Mouse (Mus musculus) Patski (cell line): Measurements from ENCODE around the gene Mepe. TPM values are rescaled to one million over a fixed set of nuclear protein-coding genes. Genes with fewer than 3 reads are reported as not detected.
A peak's percentile ranks its signal among the peaks of the same experiment; 100 is the strongest.

Experiments used
- ATAC-seq: fragments of 100-300 bp; one replicate; pipeline ENCODE4 v1.8.0; 2021
- CTCF ChIA-PET: fragments of 350-600 bp; sonication (Branson Sonifier 250); formaldehyde crosslinking; loops from one replicate; lab custom pipeline; 2022; ENCODE audit warnings: inconsistent platforms; lab: Charles Lee
- POLR2A ChIA-PET: fragments of 350-600 bp; sonication (Branson Sonifier 250); formaldehyde crosslinking; loops from one replicate; lab custom pipeline; 2022; ENCODE audit warnings: antibody characterized with exemption, inconsistent platforms; lab: Charles Lee
- DNase-seq: peaks from one replicate; pipeline ENCODE4 v3.0.0-alpha.2; 2011; ENCODE audit warnings: low read depth, low spot score
- H3K27me3 ChIP-seq: fragments of 371-371 bp; one replicate; pipeline ENCODE4 v1.5.1; 2021
- CTCF ChIP-seq: fragments of 100-300 bp; IDR thresholded peaks from one replicate; pipeline ENCODE4 v1.5.1; 2021
- in situ Hi-C: fragments of 300-500 bp; cut with MboI; formaldehyde crosslinking; loops from 3 replicates; pipeline ENCODE4 v1.11.1; 2018; ENCODE audit warnings: low pct_unique_long_range_greater_than_20kb, mixed read lengths
- polyA plus RNA-seq: library from polyadenylated mRNA; unstranded; gene quantifications from one replicate; pipeline ENCODE4 v1.2.3, GENCODE M21; 2021

Mepe gene
- polyA plus RNA-seq, 1 experiment from 2014 or later: not detected

DNA sequence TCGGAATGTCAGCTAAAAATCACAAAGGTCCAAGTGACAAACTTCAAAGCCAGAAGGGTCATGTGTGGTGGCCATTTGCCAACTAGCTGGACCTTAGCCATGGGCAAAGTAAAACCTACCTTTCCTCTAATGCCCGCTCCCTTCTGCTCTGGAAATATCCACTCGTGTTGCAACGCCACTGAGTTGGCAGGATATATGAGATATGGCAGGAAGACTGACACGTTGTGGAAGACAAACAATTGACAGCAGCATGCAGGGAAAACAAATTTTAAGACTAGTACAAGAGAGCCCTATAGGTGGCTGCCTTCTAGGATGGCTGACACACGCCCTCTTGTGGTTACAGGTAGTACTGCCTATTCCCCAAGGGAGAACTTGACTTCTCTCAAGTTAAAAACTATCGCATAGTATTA is 8.1 kb downstream of the Mepe start:
- POLR2A ChIA-PET: no interaction called here

GRCm38 (mm10) chr5:104333643-104334042 is 8.5 kb downstream of the Mepe start:
- no peak for DNase-seq
- ATAC-seq: no peak
- CTCF ChIA-PET: interaction anchor here (1.1 to 3.9 kb wide), 6 partner anchors 9 to 119 kb away, joined by 3 to 17 read pairs (median 6); no protein-coding TSS in a partner anchor
- no peaks in the 10 kb centered on the region for H3K27me3 ChIP-seq
- POLR2A ChIA-PET: no interaction called here
- TF ChIP-seq CTCF: no peak
- in situ Hi-C loops: no loop called here

More for the DNA sequence above, 8.1 kb downstream of the Mepe start:
- H3K27me3 ChIP-seq: no peaks in the 10 kb centered on the region
- no peak for DNase-seq
- TF ChIP-seq CTCF: peak; percentile 76
- in situ Hi-C loops: no loop called here
- no peak for ATAC-seq
- CTCF ChIA-PET: interaction anchor here (0.9 to 3.9 kb wide), 7 partner anchors 9 to 116 kb away, joined by 3 to 17 read pairs (median 5); no protein-coding TSS in a partner anchor

DNA sequence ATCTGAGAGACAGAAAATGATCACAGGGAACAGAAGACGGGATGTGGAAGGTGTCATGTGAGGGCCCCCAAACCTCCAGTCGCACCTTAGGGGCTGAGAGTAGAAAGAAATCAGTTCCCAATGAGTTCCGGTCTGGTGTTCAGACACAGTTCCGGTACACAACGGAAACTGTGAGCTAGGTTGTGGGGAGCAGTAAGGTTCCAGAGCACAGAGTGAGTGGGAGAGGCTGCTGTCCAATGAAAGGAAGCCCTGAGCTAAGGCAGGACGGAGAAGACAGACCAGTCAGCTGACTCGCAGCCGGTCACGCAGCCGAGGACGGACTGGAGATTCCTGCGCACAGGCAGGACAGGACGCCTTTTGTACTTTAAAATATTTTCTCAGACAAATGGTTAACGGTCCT is 9.4 kb downstream of the Mepe start:
- TF ChIP-seq CTCF: no peak
- ATAC-seq (no peak), DNase-seq (no peak)
- no peaks in the 10 kb centered on the region for H3K27me3 ChIP-seq
- ChIA-PET CTCF (interaction anchor here (1.0 to 3.9 kb wide), 7 partner anchors 8 to 120 kb away, joined by 3 to 17 read pairs (median 6); partner anchors contain the start of gene Mepe), POLR2A (no interaction called here)
- in situ Hi-C loops: no loop called here

DNA sequence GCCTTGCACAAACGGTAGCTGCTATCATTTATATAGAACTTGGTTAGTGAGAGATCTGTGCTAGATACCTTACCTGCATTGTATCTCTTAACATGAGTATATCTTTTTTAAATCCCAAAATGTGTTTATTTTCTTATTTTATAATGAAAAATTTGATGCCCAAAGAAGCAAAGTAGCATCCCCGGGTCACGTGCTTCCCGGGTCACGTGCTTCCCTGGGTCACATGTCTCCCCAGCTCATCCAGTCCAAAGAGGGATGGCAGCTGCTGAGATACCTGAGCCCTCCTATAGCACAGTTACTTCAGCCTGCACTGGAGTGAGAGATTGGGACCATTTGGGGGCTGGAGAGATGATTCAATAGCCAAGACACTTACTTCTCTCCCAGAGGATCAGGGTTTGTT is 10.8 kb downstream of the Mepe start:
- no peaks in the 10 kb centered on the region for H3K27me3 ChIP-seq
- DNase-seq (no peak), ATAC-seq (no peak)
- CTCF ChIA-PET: interaction anchor here (1.2 to 3.9 kb wide), 7 partner anchors 9 to 288 kb away, joined by 3 to 17 read pairs (median 4); no protein-coding TSS in a partner anchor
- TF ChIP-seq CTCF: no peak
- POLR2A ChIA-PET: no interaction called here
- in situ Hi-C loops: loop anchor here (5.0 kb wide), 3 partner anchors 119 to 329 kb away; no protein-coding TSS in a partner anchor

GRCm38 (mm10) chr5:104337491-104337890 is 12.4 kb downstream of the Mepe start:
- H3K27me3 ChIP-seq: no peaks in the 10 kb centered on the region
- DNase-seq: no peak
- TF ChIP-seq CTCF: no peak
- CTCF ChIA-PET: no interaction called here
- ATAC-seq: no peak
- in situ Hi-C loops: loop anchor here (5.0 kb wide), 3 partner anchors 120 to 330 kb away; no protein-coding TSS in a partner anchor
- POLR2A ChIA-PET: no interaction called here

GRCm38 (mm10) chr5:104339009-104339408 is 13.9 kb downstream of the Mepe start:
- ChIA-PET POLR2A (interaction anchor here (0.6 kb wide), 1 partner anchor 101 kb away, joined by 3 read pairs; no protein-coding TSS in a partner anchor), CTCF (interaction anchor here (1.2 to 10.0 kb wide), 6 partner anchors 11 to 274 kb away, joined by 3 to 190 read pairs (median 6); partner anchors contain the start of gene Spp1)
- no peaks in the 10 kb centered on the region for H3K27me3 ChIP-seq
- in situ Hi-C loops: loop anchor here (5.0 kb wide), 3 partner anchors 122 to 332 kb away; no protein-coding TSS in a partner anchor
- no peak for ATAC-seq
- DNase-seq: no peak
- TF ChIP-seq CTCF: no peak

DNA sequence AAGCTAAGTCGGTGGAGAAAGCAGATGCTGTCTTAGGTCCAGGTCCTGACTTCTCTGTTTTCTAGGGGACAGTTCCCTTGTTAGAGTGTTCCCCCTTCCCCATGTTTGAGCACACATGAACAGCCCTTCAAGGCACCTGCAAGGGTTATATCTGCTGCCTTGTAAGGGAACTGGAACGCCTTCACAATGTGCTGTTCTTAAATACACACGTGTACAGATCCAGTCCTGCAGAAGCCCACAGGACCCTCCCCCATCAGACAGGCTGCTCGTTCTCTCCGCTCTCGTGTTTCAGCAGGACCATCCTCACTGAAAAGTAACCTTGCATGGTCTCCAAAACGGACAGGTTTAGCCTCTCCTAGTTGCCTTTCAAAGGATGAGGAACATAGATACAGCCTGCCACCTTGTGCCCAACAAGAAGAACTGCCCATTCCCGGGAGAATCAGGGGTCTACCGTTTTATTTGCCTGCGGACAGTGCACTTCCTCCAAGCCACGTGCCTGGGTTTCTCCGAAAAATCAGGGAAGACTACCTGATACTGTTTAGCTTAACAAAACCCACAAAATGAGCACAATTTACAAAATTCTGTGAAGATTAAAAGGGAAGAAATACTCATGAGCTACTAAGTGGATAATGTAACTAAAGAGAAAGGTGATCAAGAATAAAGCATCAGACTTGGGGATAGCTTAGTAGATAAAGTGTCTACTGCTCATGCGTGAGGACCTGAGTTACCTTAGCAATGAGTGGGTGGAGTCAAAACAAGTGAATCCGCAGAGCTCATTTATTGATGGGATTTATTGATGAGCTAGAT is 14.8 kb downstream of the Mepe start:
- no peaks in the 10 kb centered on the region for H3K27me3 ChIP-seq
- TF ChIP-seq CTCF: peak; percentile 73
- peak; percentile 36 for ATAC-seq
- DNase-seq: no peak
- in situ Hi-C loops: loop anchor here (5.0 to 10.0 kb wide), 5 partner anchors 55 to 985 kb away; no protein-coding TSS in a partner anchor
- ChIA-PET POLR2A (interaction anchor here (0.6 kb wide), 2 partner anchors 100 to 211 kb away, joined by 3 read pairs; no protein-coding TSS in a partner anchor), CTCF (interaction anchor here (0.6 to 10.0 kb wide), 18 partner anchors 10 to 345 kb away, joined by 3 to 190 read pairs (median 4); partner anchors contain the start of gene Spp1)

GRCm38 (mm10) chr5:104340513-104340829 is 15.3 kb downstream of the Mepe start:
- in situ Hi-C loops: loop anchor here (10.0 kb wide), 2 partner anchors 54 to 984 kb away; no protein-coding TSS in a partner anchor
- POLR2A ChIA-PET: no interaction called here
- TF ChIP-seq CTCF: no peak
- H3K27me3 ChIP-seq: no peaks in the 10 kb centered on the region
- no peak for DNase-seq
- CTCF ChIA-PET: interaction anchor here (0.6 to 10.0 kb wide), 16 partner anchors 10 to 345 kb away, joined by 3 to 190 read pairs (median 4); partner anchors contain the start of gene Spp1
- ATAC-seq: no peak

- peak; percentile 86 for ATAC-seq
- CTCF ChIA-PET: interaction anchor here (0.7 to 10.0 kb wide), 26 partner anchors 9 to 129 kb away, joined by 3 to 190 read pairs (median 6); partner anchors contain the start of genes Pkd2 and Spp1
- H3K27me3 ChIP-seq: no peaks in the 10 kb centered on the region
- TF ChIP-seq CTCF: peak; percentile 86
- POLR2A ChIA-PET: interaction anchor here (0.6 to 6.4 kb wide), 4 partner anchors 93 to 172 kb away, joined by 4 to 56 read pairs (median 24); partner anchors contain the start of gene Spp1
- in situ Hi-C loops: loop anchor here (10.0 kb wide), 2 partner anchors 52 to 982 kb away; no protein-coding TSS in a partner anchor
- DNase-seq: peak; percentile 44
These were observed 17.8 kb downstream of the Mepe start for GRCm38 (mm10) chr5:104342881-104343280.
